Mouse (Mus musculus): ENCODE measurements around the gene Osbpl8. TPM values are rescaled to one million over a fixed set of nuclear protein-coding genes. Genes with fewer than 3 reads are reported as not detected.
"Not testable (repeated sequence)": the region's sequence is repeated elsewhere in the genome, so short reads cannot be mapped to it uniquely, and the experiment has no call there.

Gene Osbpl8
- polyA plus RNA-seq, 1 experiment from 2014 or later: 12.5 TPM

DNA sequence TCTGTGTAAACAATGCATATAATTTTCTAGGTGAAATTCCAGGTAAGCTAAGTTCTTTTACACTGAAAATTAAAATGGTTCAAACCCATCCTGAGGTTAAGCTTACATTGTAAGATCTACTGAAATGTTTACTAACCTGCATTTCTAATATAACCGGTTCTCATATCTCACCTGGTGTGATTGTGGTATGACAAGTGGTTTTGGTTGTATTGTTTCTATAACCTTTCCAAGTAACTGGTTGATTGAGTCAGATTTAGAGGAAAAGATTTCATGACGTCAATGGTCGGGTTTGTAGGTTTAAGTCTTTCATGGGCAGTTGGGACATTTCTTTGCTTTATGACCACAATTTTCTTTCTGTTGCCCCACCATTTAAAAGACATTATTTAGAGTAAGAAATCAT, 49.5 kb downstream of the Osbpl8 start:
- Histone ChIP-seq H3K27ac (ENCODE audit: low read depth, low read length) (no peak overlapping the region), H3K27me3 (replicated peaks; ENCODE audit: control insufficient read depth, insufficient read depth, low read length) (no peaks in the 10 kb centered on the region), H3K9me3 (ENCODE audit: control insufficient read depth, low read length) (no peaks in the 10 kb centered on the region), H3K4me1 (ENCODE audit: control insufficient read depth, insufficient read depth, low read depth, low read length) (no peaks in the 10 kb centered on the region), H3K4me2 (ENCODE audit: low read length) (no peak overlapping the region), H3K36me3 (ENCODE audit: control insufficient read depth, insufficient read depth, low read length) (no peaks in the 10 kb centered on the region), H3K4me3 (ENCODE audit: low read length) (no peak overlapping the region), H3K9ac (ENCODE audit: low read depth, low read length) (no peak overlapping the region)
- 94% methylated on average over 3 of the region's 3 CpGs for WGBS
- ATAC-seq: no peak

DNA sequence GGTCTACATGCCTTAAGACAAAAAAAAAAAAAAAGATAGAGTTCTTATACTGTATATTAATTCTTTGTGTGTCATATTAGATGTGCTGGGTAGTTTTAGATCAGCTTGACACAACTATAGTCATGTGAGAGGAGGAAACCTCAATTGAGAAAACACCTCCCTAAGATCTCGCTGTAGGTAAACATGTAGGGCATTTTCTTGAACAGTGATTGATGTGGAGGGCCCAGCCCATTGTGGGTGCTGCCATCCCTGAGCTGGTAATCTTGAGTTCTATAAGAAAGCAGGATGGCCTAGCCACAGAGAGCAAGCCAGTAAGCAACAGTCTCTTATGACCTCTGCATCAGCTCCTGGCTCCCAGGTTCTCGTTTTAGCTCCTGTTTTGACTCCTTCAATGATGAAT, 50.1 kb downstream of the Osbpl8 start:
- WGBS: 79% methylated on average over 2 of the region's 2 CpGs
- no peaks in the 10 kb centered on the region for H3K9me3 ChIP-seq (ENCODE audit: control insufficient read depth, low read length)
- H3K27me3 ChIP-seq (replicated peaks; ENCODE audit: control insufficient read depth, insufficient read depth, low read length): no peaks in the 10 kb centered on the region
- ATAC-seq: no peak
- H3K4me3 ChIP-seq (ENCODE audit: low read length): no peak overlapping the region
- H3K9ac ChIP-seq (ENCODE audit: low read depth, low read length): no peak overlapping the region
- H3K4me1 ChIP-seq (ENCODE audit: control insufficient read depth, insufficient read depth, low read depth, low read length): no peaks in the 10 kb centered on the region
- H3K36me3 ChIP-seq (ENCODE audit: control insufficient read depth, insufficient read depth, low read length): no peaks in the 10 kb centered on the region
- H3K27ac ChIP-seq (ENCODE audit: low read depth, low read length): no peak overlapping the region
- H3K4me2 ChIP-seq (ENCODE audit: low read length): no peak overlapping the region

DNA sequence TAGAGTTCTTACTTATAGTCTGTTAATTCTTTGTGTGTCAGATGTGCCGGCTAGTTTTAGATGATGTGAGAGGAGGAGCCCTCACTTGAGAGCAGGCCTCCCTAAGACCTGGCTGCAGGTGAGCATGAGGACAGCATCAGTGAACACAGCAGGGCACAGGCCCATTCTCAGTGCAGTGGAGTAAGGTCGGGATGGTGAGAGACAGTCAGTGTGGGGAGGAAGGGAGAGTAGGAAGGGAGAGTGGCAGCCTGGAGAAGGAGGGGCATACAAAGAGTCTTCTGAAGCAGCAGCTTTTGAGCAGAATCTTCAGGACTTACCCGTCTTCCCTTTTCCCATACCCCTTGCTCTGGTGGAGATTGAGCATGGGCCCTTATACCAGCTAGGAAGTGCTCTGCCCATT, 51.0 kb downstream of the Osbpl8 start:
- Histone ChIP-seq H3K9ac (ENCODE audit: low read depth, low read length) (no peak overlapping the region), H3K4me2 (ENCODE audit: low read length) (no peak overlapping the region), H3K36me3 (ENCODE audit: control insufficient read depth, insufficient read depth, low read length) (no peaks in the 10 kb centered on the region), H3K4me1 (ENCODE audit: control insufficient read depth, insufficient read depth, low read depth, low read length) (no peaks in the 10 kb centered on the region), H3K4me3 (ENCODE audit: low read length) (no peak overlapping the region), H3K27me3 (replicated peaks; ENCODE audit: control insufficient read depth, insufficient read depth, low read length) (no peaks in the 10 kb centered on the region), H3K9me3 (ENCODE audit: control insufficient read depth, low read length) (no peaks in the 10 kb centered on the region), H3K27ac (ENCODE audit: low read depth, low read length) (no peak overlapping the region)
- ATAC-seq: no peak
- WGBS: 78% methylated on average over 3 of the region's 3 CpGs

DNA sequence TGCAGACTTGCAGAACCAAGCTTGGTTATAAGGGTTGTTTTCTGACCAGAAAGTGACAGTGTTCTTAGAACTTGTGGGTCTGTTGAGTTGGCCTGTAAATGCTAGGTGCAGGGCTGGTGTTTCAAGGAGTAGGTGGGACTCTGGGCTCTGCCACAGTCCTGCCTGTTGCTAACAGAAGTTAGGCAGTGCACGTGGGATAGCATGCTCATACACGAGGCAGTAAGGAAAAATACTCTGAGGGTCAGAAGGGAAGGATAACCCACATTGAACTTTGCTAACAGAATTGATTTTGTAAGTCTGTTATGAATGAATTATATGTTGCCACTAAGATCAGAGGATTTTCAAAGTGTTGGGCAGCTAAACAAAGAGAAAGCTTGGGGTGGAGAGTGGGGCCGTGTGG, 51.6 kb downstream of the Osbpl8 start:
- no peaks in the 10 kb centered on the region for H3K36me3 ChIP-seq (ENCODE audit: control insufficient read depth, insufficient read depth, low read length)
- H3K9ac ChIP-seq (ENCODE audit: low read depth, low read length): no peak overlapping the region
- H3K9me3 ChIP-seq (ENCODE audit: control insufficient read depth, low read length): no peaks in the 10 kb centered on the region
- no peak overlapping the region for H3K4me3 ChIP-seq (ENCODE audit: low read length)
- no peaks in the 10 kb centered on the region for H3K27me3 ChIP-seq (replicated peaks; ENCODE audit: control insufficient read depth, insufficient read depth, low read length)
- WGBS: 83% methylated on average over 3 of the region's 3 CpGs
- no peak for ATAC-seq
- no peak overlapping the region for H3K4me2 ChIP-seq (ENCODE audit: low read length)
- no peaks in the 10 kb centered on the region for H3K4me1 ChIP-seq (ENCODE audit: control insufficient read depth, insufficient read depth, low read depth, low read length)
- H3K27ac ChIP-seq (ENCODE audit: low read depth, low read length): no peak overlapping the region

DNA sequence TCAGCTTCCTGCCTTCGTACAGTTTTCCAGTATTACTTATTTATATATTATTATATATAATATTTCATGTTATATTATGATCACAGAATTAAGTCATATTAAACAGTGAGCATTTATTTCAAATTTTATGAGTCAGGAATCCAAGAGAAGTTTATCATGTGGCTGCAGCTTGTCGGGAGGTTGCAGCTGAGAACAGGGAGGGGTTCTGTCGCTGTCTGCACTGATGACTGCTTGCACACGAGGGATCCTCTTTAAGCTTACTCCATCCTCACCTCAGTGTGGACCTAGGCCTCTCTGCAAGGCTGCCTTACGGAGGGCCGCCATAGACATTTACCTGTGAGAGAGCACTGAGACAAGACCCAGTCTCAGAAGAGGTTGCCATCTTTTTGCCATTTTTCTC, 58.0 kb downstream of the Osbpl8 start:
- Histone ChIP-seq H3K27ac (ENCODE audit: low read depth, low read length) (no peak overlapping the region), H3K4me2 (ENCODE audit: low read length) (no peak overlapping the region), H3K27me3 (replicated peaks; ENCODE audit: control insufficient read depth, insufficient read depth, low read length) (no peaks in the 10 kb centered on the region), H3K4me1 (ENCODE audit: control insufficient read depth, insufficient read depth, low read depth, low read length) (peaks cover 6% of the 10 kb centered on the region; the same call in 1 of the 2 replicates), H3K9ac (ENCODE audit: low read depth, low read length) (no peak overlapping the region), H3K36me3 (ENCODE audit: control insufficient read depth, insufficient read depth, low read length) (no peaks in the 10 kb centered on the region), H3K9me3 (ENCODE audit: control insufficient read depth, low read length) (no peaks in the 10 kb centered on the region), H3K4me3 (ENCODE audit: low read length) (no peak overlapping the region)
- whole genome bisulfite sequencing: 78% methylated on average over 6 of the region's 6 CpGs
- no peak for ATAC-seq

DNA sequence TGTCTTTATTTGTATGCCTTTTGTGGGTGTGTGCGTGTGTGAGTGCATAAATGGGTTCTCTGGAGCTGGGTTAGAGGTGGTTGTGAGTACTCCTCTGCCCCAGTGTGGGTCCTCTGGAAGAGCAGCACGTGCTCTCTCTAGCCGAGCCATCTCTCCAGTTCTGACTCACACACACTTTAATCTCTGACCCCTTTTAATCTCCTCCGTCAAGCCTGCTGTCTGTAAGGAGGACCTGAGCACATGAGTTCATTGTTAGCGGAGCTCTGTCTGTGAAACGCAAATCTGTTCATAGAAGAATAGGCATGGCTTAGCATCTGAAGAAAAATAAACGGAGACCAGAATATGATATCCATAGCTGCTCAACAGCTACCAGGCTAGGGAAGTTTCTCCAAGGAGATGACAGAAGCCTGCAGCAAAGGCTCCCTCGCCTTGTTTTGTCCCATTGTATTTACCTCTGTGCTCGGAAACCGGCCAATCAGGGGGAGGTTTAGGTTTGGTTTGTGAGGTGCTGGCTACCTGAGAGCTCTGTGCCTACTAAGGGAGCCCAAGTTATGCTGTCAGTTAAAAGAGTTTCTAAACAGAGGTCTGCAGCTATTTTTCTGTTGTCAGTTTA, 58.8 kb downstream of the Osbpl8 start:
- Histone ChIP-seq H3K9ac (ENCODE audit: low read depth, low read length) (no peak overlapping the region), H3K9me3 (ENCODE audit: control insufficient read depth, low read length) (no peaks in the 10 kb centered on the region)

DNA sequence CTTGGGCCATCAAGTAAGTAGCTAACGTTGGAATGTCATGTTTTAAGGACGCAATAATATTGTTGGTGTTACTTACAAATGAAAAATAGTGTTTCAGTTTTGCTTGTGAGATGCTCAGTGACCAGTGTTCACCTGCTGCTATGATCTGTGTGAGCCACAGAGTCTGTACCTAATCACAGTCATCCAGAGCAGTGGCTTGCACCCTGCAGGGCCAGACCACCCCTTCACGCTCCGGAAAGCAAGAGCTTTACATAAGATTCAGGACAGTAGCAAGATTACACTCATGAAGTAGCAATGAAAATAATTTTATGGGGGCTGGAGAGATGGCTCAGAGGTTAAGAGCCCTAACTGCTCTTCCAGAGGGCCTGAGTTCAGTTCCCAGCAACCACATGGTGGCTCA, 60.1 kb downstream of the Osbpl8 start:
- Histone ChIP-seq H3K4me1 (ENCODE audit: control insufficient read depth, insufficient read depth, low read depth, low read length) (peaks cover 6% of the 10 kb centered on the region; the same call in 1 of the 2 replicates), H3K4me3 (ENCODE audit: low read length) (no peak overlapping the region), H3K27ac (ENCODE audit: low read depth, low read length) (no peak overlapping the region), H3K27me3 (replicated peaks; ENCODE audit: control insufficient read depth, insufficient read depth, low read length) (no peaks in the 10 kb centered on the region), H3K9ac (ENCODE audit: low read depth, low read length) (no peak overlapping the region), H3K9me3 (ENCODE audit: control insufficient read depth, low read length) (no peaks in the 10 kb centered on the region), H3K36me3 (ENCODE audit: control insufficient read depth, insufficient read depth, low read length) (no peaks in the 10 kb centered on the region), H3K4me2 (ENCODE audit: low read length) (no peak overlapping the region)
- 92% methylated on average over 4 of the region's 4 CpGs for WGBS
- ATAC-seq: no peak

More for the DNA sequence above, 58.8 kb downstream of the Osbpl8 start:
- Histone ChIP-seq H3K4me2 (ENCODE audit: low read length) (no peak overlapping the region), H3K4me3 (ENCODE audit: low read length) (no peak overlapping the region), H3K27me3 (replicated peaks; ENCODE audit: control insufficient read depth, insufficient read depth, low read length) (no peaks in the 10 kb centered on the region), H3K36me3 (ENCODE audit: control insufficient read depth, insufficient read depth, low read length) (no peaks in the 10 kb centered on the region), H3K27ac (ENCODE audit: low read depth, low read length) (no peak overlapping the region), H3K4me1 (ENCODE audit: control insufficient read depth, insufficient read depth, low read depth, low read length) (peaks cover 6% of the 10 kb centered on the region; the same call in 1 of the 2 replicates)
- peak; percentile 55 for ATAC-seq
- WGBS: 34% methylated on average over 10 of the region's 10 CpGs

DNA sequence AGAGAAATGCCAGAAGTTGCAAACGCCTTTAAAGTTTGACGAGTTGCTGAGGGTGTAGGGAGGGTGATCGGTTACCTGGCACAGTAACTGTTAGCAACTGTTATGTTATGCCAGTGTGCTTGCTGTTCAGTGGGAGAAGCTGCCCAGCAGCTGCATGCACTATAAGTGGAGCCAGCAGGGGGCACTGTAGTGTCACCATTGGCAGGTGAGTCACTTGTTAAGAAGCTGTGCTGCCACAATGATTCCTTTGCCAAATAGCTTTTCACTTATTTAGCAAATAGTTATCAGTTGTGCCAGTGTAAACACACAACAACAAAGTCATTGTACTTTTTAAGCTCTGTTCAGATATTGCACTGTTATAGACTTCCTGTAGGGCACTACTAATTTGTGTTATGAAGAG, 62.0 kb downstream of the Osbpl8 start:
- WGBS: 40% methylated on average over 3 of the region's 3 CpGs
- ATAC-seq: peak; percentile 53
- no peak overlapping the region for H3K4me3 ChIP-seq (ENCODE audit: low read length)

DNA sequence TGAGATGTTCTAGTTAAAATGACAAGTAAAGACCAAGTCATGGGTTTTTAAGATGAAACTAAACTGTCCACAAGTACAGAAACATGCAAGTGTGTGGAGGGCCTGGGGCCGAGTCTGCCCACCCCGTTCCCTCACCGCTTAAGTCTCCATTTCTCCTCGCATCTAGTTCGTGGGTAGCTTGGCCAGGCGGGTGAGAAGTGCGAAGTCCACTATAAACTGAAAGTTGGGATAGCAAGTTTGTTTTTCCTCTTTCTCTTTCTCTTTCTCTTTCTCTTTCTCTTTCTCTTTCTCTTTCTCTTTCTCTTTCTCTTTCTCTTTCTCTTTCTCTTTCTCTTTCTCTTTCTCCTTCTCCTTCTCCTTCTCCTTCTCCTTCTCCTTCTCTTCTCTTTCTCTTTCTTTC, 67.7 kb downstream of the Osbpl8 start:
- 93% methylated on average over 7 of the region's 7 CpGs for WGBS
- H3K4me1 ChIP-seq (ENCODE audit: control insufficient read depth, insufficient read depth, low read depth, low read length); H3K4me2 ChIP-seq (ENCODE audit: low read length); ATAC-seq; H3K36me3 ChIP-seq (ENCODE audit: control insufficient read depth, insufficient read depth, low read length); H3K27ac ChIP-seq (ENCODE audit: low read depth, low read length); H3K9ac ChIP-seq (ENCODE audit: low read depth, low read length); H3K9me3 ChIP-seq (ENCODE audit: control insufficient read depth, low read length); H3K4me3 ChIP-seq (ENCODE audit: low read length); H3K27me3 ChIP-seq (replicated peaks; ENCODE audit: control insufficient read depth, insufficient read depth, low read length): not testable (repeated sequence)

More for the DNA sequence above, 62.0 kb downstream of the Osbpl8 start:
- H3K27me3 ChIP-seq (replicated peaks; ENCODE audit: control insufficient read depth, insufficient read depth, low read length): no peaks in the 10 kb centered on the region
- peak overlapping the region; percentile 12; the same call in 1 of the 2 replicates for H3K27ac ChIP-seq (ENCODE audit: low read depth, low read length)
- H3K9me3 ChIP-seq (ENCODE audit: control insufficient read depth, low read length): no peaks in the 10 kb centered on the region
- H3K36me3 ChIP-seq (ENCODE audit: control insufficient read depth, insufficient read depth, low read length): no peaks in the 10 kb centered on the region
- H3K9ac ChIP-seq (ENCODE audit: low read depth, low read length): no peak overlapping the region
- H3K4me1 ChIP-seq (ENCODE audit: control insufficient read depth, insufficient read depth, low read depth, low read length): peaks cover 6% of the 10 kb centered on the region; the same call in 1 of the 2 replicates
- no peak overlapping the region for H3K4me2 ChIP-seq (ENCODE audit: low read length)
